Mouse (Mus musculus) liver, adult (tissue): ENCODE data around the gene Adcy2.
A peak's percentile ranks its signal among the peaks of the same experiment; 100 is the strongest.

Experiments used
- GATA4 ChIP-seq: IDR thresholded peaks from 2 replicates; pipeline ENCODE4 v1.6.1; 2014; ENCODE audit warnings: mild to moderate bottlenecking, low read length; ENCODE audit not compliant: insufficient replicate concordance

Adcy2 gene

GRCm38 (mm10) chr13:68581747-68582516 lies 417.4 kb downstream of the Adcy2 start, which contains the start of the genes Mtrr and Fastkd3:
Gene Mtrr (minus strand): TSS chr13:68582149.
Gene Fastkd3 (plus strand): TSS chr13:68582234.
- TF ChIP-seq GATA4: peak; percentile 55; the same call in 1 of the 2 replicates

- no peak for TF ChIP-seq GATA4
These were observed 418.1 kb downstream of the Adcy2 start for GRCm38 (mm10) chr13:68581086-68581740.

- TF ChIP-seq GATA4: no peak
These were observed 421.4 kb downstream of the Adcy2 start for GRCm38 (mm10) chr13:68577945-68578344.

GRCm38 (mm10) chr13:68574398-68574797 lies 424.9 kb downstream of the Adcy2 start:
- no peak for TF ChIP-seq GATA4

GRCm38 (mm10) chr13:68572966-68573913 lies 426.1 kb downstream of the Adcy2 start:
- no peak for TF ChIP-seq GATA4

- no peak for TF ChIP-seq GATA4
These were observed 427.1 kb downstream of the Adcy2 start for GRCm38 (mm10) chr13:68572247-68572646.
